Mouse (Mus musculus) brain, embryonic 14.5 days (tissue): Measurements from ENCODE around the gene Rph3al.

ENCODE experiments used
- CTCF ChIP-seq: fragments of 200-500 bp; IDR thresholded peaks from 2 replicates; pipeline ENCODE4 v1.5.1; 2012; ENCODE audit warnings: inconsistent platforms, mild to moderate bottlenecking, moderate library complexity, borderline replicate concordance; ENCODE audit not compliant: insufficient read depth, insufficient read length; ENCODE audit errors: extremely low read depth
- POLR2A ChIP-seq: fragments of 200-500 bp; IDR thresholded peaks from 2 replicates; pipeline ENCODE4 v1.6.1; 2012; ENCODE audit warnings: mild to moderate bottlenecking, inconsistent platforms, borderline replicate concordance; ENCODE audit not compliant: poor library complexity, insufficient read depth, insufficient read length, severe bottlenecking; ENCODE audit errors: extremely low read depth

DNA sequence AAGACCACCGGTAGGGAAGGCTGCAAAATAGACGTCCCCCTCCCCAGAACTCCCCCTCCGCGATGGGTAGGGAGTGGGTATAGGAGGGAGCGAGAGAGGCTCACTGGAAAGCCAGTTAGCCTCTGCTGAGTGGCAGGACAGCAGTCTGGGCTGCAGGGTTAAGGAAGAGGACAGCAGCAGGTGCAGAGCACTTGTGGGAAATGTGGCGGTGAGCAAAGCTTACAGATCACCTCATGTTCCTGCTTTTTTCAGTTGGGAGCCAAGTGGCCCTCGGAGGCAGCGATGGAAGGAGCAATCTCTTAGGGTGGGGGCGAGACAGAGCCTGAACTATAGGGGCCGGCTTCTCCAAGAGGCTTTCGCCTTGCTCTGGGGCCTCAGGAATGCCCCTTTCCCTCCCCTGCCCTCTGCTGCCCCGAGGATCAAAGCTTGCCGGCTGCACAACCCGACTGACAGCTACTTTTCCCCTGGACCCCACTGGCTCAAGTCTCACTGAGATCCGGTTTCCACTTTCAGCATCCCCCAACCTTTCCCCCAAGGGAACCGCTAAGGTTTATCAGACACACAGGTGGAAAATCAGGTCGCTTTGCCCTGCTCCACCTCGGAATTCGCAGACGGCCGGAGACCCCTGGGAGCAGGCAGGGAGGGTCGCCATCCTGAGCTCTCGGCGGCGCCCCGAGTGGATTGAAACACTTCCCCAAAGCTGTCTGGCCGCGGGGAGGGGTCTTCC is 27.6 kb upstream of the Rph3al start:
- TF ChIP-seq CTCF (no peak), POLR2A (no peak)
